Mouse (Mus musculus) gastrocnemius, postnatal 36 days (tissue): Measurements from ENCODE around the gene Endou. TPM values are rescaled to one million over a fixed set of nuclear protein-coding genes. Genes with fewer than 3 reads are reported as not detected.
"Not testable (repeated sequence)": the region's sequence is repeated elsewhere in the genome, so short reads cannot be mapped to it uniquely, and the experiment has no call there.

Experiments used
- DNase-seq, 2 experiments: peaks; one replicate each; pipeline ENCODE4 v3.0.0; 2022
- intact Hi-C: fragments of 180-260 bp; cut with DNase I; formaldehyde crosslinking; loops from one replicate; pipeline ENCODE4 v1.15.1; 2025
- total RNA-seq, 2 experiments: library from RNA; stranded (reverse); gene quantifications; 2 replicates each; pipeline ENCODE4 v1.2.3; 2021

Gene Endou
- total RNA-seq, 2 experiments from 2014 or later, result 0.44 to 0.77 TPM

DNA sequence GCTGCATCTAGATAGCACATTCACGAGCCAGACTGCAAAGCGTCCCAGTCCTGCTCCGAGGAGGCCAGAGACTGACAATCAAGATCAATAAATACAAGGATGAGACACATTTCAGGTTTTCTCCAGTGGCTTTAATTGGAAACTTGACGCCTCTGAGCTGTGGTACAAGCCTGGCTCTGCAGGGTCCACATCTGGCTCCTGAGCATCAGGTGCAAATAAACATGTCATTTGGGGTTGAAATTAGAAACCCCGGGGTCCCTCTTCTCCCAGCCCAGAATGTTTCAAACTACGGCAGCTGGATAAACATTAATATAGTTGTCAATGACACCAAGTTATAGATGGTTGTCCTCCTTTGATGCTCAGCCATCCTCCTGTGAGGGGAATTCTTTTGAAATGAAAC, 20.2 kb downstream of the Endou start:
- intact Hi-C loops, result loop anchor here (2.0 kb wide), 1 partner anchor 144 kb away; no protein-coding TSS in a partner anchor
- no peak for DNase-seq

DNA sequence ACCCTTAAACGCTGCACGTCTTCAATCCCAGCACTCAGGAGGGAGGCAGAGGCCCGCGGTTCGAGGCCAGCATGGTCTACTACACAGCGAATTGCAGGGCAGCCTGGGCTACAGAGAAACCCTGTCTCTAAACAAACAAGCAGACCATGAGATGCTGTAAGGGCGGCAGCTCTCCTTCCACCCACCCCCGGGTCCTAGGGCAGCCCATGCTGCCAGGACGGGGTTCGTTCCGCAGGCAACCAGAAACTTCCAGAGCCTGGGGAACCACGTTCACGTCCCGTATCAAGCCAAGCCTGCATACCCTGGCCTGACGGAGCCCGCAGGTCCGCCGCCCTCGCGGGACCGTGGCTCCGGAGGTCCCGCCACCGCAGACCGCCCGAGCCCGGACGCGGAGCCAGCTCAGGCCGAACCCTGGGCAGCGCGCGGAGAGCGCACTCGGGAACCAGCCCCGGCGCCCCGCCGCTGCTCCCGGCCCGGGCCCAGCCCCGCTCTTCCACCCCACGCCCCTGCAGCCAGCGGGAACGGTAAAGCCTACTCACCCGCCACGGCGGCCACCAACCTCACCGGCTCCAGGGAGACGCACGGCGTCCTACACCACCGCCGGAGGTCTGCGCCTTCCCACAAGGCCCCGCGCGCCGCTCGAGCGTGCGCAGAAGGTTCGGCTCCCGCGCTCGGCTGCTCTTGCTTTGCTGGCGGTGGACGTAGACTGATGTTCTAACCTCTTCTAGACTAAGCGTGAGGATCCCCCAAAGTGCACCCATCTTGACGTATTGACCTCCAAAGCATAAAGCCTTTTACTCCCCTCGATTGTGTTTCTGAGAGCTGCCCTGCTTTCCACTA, 25.7 kb downstream of the Endou start, which contains the start of gene Rpap3:
Rpap3 (minus strand) TSS at position 615 of the 840 bp plus-strand sequence.
- intact Hi-C loops, result no loop called here
- peak; percentile 75 to 81 for DNase-seq

- no peak for DNase-seq
- intact Hi-C loops, result no loop called here
Observed at GRCm38 (mm10) chr15:97696616-97697015, 34.5 kb downstream of the Endou start.

- DNase-seq, result no peak
Observed at GRCm38 (mm10) chr15:97693411-97693810, 37.7 kb downstream of the Endou start.

DNA sequence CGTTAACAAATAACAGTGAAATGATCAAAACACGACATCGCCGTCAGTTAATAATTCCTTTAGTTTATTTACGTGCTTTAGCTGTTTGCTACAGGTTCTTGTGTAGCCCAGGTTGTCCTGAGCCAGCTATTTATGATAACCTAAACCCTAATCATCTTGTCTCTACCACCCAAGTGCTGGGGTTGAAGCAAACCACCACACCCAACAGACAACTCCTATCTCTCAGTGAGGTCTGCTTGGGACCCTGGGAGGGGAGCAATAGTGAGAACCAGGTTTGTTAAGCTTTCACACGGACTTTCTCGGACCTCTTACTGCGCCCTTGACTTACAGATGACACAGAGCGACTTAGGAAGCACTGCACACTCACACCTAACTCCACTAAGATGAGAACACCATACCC, 47.0 kb downstream of the Endou start:
- intact Hi-C loops, result no loop called here
- DNase-seq, result no peak

More at GRCm38 (mm10) chr15:97693411-97693810, 37.7 kb downstream of the Endou start:
- intact Hi-C loops, result no loop called here

DNA sequence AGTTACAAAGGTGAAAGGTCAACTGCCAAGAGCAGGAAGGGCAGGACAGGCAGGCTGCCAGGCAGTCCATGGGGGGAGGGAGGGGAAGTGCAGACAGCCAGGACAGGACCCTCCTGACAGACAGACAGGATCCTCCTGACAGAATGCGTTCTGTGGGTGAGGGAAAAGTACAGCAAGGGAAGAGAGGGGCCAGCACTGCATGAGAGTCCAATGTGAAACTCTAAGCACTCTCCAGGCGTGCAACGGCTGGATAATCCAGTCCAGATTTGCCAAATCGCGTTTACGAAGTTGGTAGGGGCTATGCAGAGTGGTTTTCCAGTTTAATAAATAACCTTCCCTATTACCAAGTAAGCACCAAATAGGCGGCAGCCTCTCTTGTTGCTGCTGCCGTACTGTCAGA, 49.1 kb downstream of the Endou start:
- intact Hi-C loops, result no loop called here

DNA sequence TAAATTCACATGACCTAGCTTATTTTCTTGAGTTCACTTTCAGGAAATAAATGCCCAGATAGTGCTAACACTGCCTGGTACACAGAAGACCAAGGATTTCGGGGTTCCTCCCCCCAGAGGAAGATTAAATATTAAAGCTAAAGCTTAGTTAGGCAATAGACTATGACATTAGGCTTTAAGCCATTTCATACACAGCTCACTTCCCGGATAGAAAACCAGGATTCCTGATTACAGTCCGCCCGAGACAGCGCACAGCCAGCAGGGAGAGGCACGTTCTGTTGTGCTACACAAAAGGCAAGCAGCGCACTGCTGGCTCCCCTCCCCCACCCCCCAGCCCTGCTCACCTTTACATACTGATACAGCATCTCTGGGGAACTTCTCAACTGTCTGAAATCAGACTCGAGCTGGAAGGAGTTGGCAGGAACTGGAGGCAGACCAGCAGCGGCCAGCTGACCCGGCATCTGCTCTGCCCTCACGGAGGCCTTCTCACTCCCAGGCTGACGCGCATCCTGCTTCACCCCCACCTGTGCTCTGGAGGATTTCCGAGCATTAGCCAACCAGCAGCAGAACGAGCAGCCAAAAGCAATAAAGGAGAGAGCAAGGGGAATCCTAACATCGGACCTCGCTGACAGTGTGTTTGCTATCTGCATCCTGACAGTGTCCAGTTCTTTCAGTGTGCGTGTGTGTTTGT, 51.0 kb downstream of the Endou start:
- intact Hi-C loops, result no loop called here
- peak in 1 of 2 experiments; percentile 17 for DNase-seq

More for the DNA sequence above, 49.1 kb downstream of the Endou start:
- DNase-seq, result no peak

GRCm38 (mm10) chr15:97677341-97677740, 53.8 kb downstream of the Endou start:
- no peak for DNase-seq
- intact Hi-C loops, result no loop called here

GRCm38 (mm10) chr15:97675927-97676326, 55.2 kb downstream of the Endou start:
- no peak for DNase-seq
- intact Hi-C loops, result no loop called here

DNA sequence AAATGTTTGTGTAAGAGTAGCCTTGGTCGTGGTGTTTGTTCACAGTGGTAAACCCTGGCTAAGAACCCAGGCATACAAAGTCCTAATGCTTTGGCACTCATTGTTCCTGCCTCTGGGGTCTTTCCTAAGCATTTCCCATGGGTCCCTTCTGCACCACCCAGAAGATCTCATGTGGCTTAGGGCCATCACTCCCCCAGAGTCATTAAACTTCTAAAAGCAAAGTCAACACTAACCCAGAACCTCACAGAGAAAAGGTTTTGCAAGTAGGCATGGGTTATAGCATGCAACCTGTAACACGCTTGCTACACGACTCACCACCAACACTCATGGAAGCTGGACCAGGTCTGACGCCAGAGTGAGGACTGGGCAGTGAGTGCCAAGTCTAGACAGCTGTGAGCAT, 56.7 kb downstream of the Endou start:
- DNase-seq, result no peak
- intact Hi-C loops, result no loop called here

GRCm38 (mm10) chr15:97673256-97674000, 57.7 kb downstream of the Endou start:
- intact Hi-C loops, result no loop called here

DNA sequence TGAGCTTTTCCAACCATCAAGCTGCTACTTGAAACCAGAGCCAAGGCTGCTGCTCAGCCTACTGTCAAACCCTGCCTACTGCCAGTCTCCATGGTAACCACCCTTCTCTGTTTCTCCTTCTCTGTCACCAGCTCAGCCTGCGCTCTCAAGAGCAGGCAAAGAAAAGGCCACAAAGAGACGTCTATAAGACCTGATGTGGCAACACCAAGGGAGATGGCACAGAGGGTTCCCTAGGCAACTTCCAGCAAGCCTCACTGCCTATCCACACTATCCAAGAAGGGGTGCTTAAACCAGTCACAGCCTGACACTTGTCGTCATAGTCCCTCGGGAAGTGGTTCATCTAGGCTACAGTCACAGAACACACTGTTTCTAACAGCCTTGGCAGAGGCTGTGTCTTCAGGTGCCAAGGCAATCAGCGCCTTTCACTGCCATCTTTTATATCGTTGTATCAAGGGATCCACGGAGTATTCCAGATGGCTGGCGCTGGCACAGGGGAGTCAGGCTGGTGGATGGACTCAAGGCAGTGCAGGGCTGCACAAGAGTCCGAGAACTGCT, 58.9 kb downstream of the Endou start:
- intact Hi-C loops, result no loop called here
- DNase-seq, result no peak

More at GRCm38 (mm10) chr15:97673256-97674000, 57.7 kb downstream of the Endou start:
- DNase-seq, result no peak

GRCm38 (mm10) chr15:97670554-97670953, 60.6 kb downstream of the Endou start:
- DNase-seq, result no peak
- intact Hi-C loops, result no loop called here

- DNase-seq, intact Hi-C loops: not testable (repeated sequence)
Observed at GRCm38 (mm10) chr15:97668158-97668877, 62.8 kb downstream of the Endou start.

GRCm38 (mm10) chr15:97667437-97667836, 63.7 kb downstream of the Endou start:
- peak in 1 of 2 experiments; percentile 23 for DNase-seq
- intact Hi-C loops, result no loop called here

GRCm38 (mm10) chr15:97666457-97666770, 64.7 kb downstream of the Endou start:
- intact Hi-C loops, result no loop called here

GRCm38 (mm10) chr15:97665770-97666456, 65.2 kb downstream of the Endou start:
- intact Hi-C loops, result no loop called here
- DNase-seq, result no peak

More at GRCm38 (mm10) chr15:97666457-97666770, 64.7 kb downstream of the Endou start:
- DNase-seq, result no peak

DNA sequence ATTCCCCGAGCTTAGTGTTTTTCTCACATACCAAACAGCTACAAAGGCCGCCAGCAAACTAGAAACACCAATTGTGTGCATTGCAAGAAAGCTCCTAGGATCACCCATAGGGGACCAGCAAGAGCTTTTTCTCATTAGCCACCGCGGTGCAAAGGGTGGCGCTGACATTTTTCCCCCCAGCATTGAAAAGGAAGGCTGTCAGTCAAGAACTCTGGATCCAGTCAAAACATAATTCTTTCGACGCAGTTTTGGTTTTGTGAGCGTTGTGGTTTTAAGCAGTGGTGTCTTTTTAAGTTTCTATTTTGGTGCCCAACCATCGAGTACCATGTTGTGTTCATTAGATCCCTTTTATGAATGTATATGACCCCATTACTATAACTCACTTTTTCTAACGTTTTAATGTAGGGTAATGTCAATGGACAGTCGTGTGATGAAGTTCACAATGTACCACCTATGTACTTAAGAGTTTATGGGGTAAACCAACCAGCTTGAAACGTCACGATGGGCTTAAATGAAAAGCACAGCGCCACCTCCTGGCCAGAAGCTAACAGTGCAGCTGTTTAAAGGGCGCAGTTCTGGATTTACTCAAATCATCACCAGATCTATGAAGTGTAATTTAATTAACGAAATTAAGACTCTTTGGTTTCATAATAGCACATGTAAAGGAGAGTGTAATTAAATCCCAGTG, 66.0 kb downstream of the Endou start:
- no peak for DNase-seq
- intact Hi-C loops, result no loop called here
